ENCODE assay signal across 17 mouse cellular contexts in genomic region chr9:84047436-84047835, GRCm38 (mm10).
"Had no signal": no experiment of that assay in that cellular context is flagged by ENCODE, and none has a peak within 500 bp of the region (broad histone marks: within the 10 kb centered on the region; RNA-seq: fewer than 3 reads in every experiment).

No protein-coding gene starts in this region.

- H3K27ac ChIP-seq: kidney, postnatal 0 days; limb, embryonic 12.5 days; limb, embryonic 15.5 days; liver, embryonic 13.5 days had no signal

- H3K36me3 ChIP-seq: limb, embryonic 12.5 days; limb, embryonic 15.5 days; liver, embryonic 13.5 days had no signal

- H3K9me3 ChIP-seq: limb, embryonic 12.5 days; limb, embryonic 15.5 days; liver, embryonic 13.5 days had no signal

- H3K27me3 ChIP-seq: limb, embryonic 12.5 days; limb, embryonic 15.5 days; liver, embryonic 13.5 days had no signal

- DNase-seq: kidney, adult 18-20 months; kidney, adult 9 months; kidney, postnatal 25 days; left cerebral cortex, postnatal 4 days; liver, embryonic 13.5 days; lung, adult 2 months; lung, postnatal 14 days; lung, postnatal 4 days; midbrain, embryonic 14.5 days; right cerebral cortex, adult 18-20 months; right cerebral cortex, postnatal 14 days; right cerebral cortex, postnatal 4 days; thymus, postnatal 36 days had no signal

- H3K4me2 ChIP-seq: limb, embryonic 12.5 days; limb, embryonic 15.5 days; liver, embryonic 13.5 days; midbrain, embryonic 11.5 days had no signal

- H3K4me3 ChIP-seq: limb, embryonic 12.5 days; limb, embryonic 15.5 days; liver, embryonic 13.5 days had no signal

- H3K9ac ChIP-seq: limb, embryonic 12.5 days; limb, embryonic 15.5 days; liver, embryonic 13.5 days had no signal
